Mouse (Mus musculus) MEL (cell line): ENCODE data around the gene Gpat2. TPM values are rescaled to one million over a fixed set of nuclear protein-coding genes. Genes with fewer than 3 reads are reported as not detected.

Experiments used
- DNase-seq: peaks from one replicate; pipeline ENCODE4 v3.0.0; 2011; ENCODE audit warnings: low read depth, low spot score
- H3K27ac ChIP-seq: 2 replicates; pipeline ENCODE4 v1.5.1; 2012; ENCODE audit warnings: low read depth, mild to moderate bottlenecking, control low read depth, low read length, moderate library complexity; ENCODE audit not compliant: control insufficient read depth
- H3K27me3 ChIP-seq, 2 experiments: fragments of 150-350 bp in 1 of 2; sonication (generic) in 1 of 2; 2 replicates each; pipeline ENCODE4 v1.6.1; 2012; ENCODE audit warnings: low read length in 2 of 2, mild to moderate bottlenecking in 2 of 2, improper control_type of control experiment in 1 of 2, moderate library complexity in 1 of 2; ENCODE audit not compliant: insufficient read depth in 2 of 2, control insufficient read depth in 1 of 2
- H3K36me3 ChIP-seq, 2 experiments: 2 replicates each; pipeline ENCODE4 v1.6.1; 2012 to 2014; ENCODE audit warnings: low read length in 2 of 2, improper control_type of control experiment in 1 of 2, inconsistent platforms in 1 of 2, mild to moderate bottlenecking in 1 of 2; ENCODE audit not compliant: insufficient read depth in 2 of 2, control insufficient read depth in 1 of 2
- H3K4me1 ChIP-seq, 2 experiments: fragments of 150-350 bp in 1 of 2; sonication (generic) in 1 of 2; 2 replicates each; pipeline ENCODE4 v1.6.1; 2012; ENCODE audit warnings: low read length in 2 of 2, improper control_type of control experiment in 1 of 2, mild to moderate bottlenecking in 1 of 2; ENCODE audit not compliant: insufficient read depth in 2 of 2, control insufficient read depth in 1 of 2
- H3K4me3 ChIP-seq, 2 experiments: fragments of 150-350 bp in 1 of 2; sonication (generic) in 1 of 2; 2 replicates each; pipeline ENCODE4 v1.5.1; 2012; ENCODE audit warnings: low read depth in 2 of 2, low read length in 2 of 2, mild to moderate bottlenecking in 2 of 2, moderate library complexity in 2 of 2, control low read depth in 1 of 2, improper control_type of control experiment in 1 of 2; ENCODE audit not compliant: control insufficient read depth in 1 of 2, insufficient read depth in 1 of 2
- H3K79me2 ChIP-seq: 2 replicates; pipeline ENCODE4 v1.6.1; 2012; ENCODE audit warnings: mild to moderate bottlenecking, low read length, moderate library complexity; ENCODE audit not compliant: control insufficient read depth, poor library complexity, insufficient read depth
- H3K9ac ChIP-seq: 2 replicates; pipeline ENCODE4 v1.6.1; 2012; ENCODE audit warnings: low read depth, mild to moderate bottlenecking, control low read depth, low read length, moderate library complexity; ENCODE audit not compliant: control insufficient read depth, poor library complexity, severe bottlenecking
- H3K9me3 ChIP-seq: fragments of 150-350 bp; sonication (generic); replicated peaks from 2 replicates; pipeline ENCODE4 v1.6.1; 2012; ENCODE audit warnings: mild to moderate bottlenecking, low read length, improper control_type of control experiment, moderate library complexity; ENCODE audit not compliant: insufficient read depth
- CHD2 ChIP-seq: IDR thresholded peaks from 2 replicates; pipeline ENCODE4 v1.6.1; 2011; ENCODE audit warnings: low read length, improper control_type of control experiment
- CTCF ChIP-seq, 3 experiments: IDR thresholded peaks in 2 of 3; conservative IDR thresholded peaks in 1 of 3; 2 replicates each; pipeline ENCODE4 v1.5.1; 2011 to 2012; ENCODE audit warnings: low read length in 3 of 3, low read depth in 2 of 3, mild to moderate bottlenecking in 2 of 3, improper control_type of control experiment in 1 of 3, inconsistent platforms in 1 of 3, mixed read lengths in 1 of 3, moderate library complexity in 1 of 3; ENCODE audit not compliant: control insufficient read depth in 1 of 3, insufficient read depth in 1 of 3, poor library complexity in 1 of 3, severe bottlenecking in 1 of 3
- E2F4 ChIP-seq: IDR thresholded peaks from 2 replicates; pipeline ENCODE4 v1.6.1; 2011; ENCODE audit warnings: low read depth, low read length, improper control_type of control experiment, borderline replicate concordance
- ELF1 ChIP-seq: IDR thresholded peaks from 2 replicates; pipeline ENCODE4 v1.6.1; 2014; ENCODE audit warnings: low read depth, mild to moderate bottlenecking, inconsistent platforms, low read length, improper control_type of control experiment, moderate library complexity
- EP300 ChIP-seq, 2 experiments: IDR thresholded peaks; 2 replicates each; pipeline ENCODE4 v1.6.1; 2011; ENCODE audit warnings: improper control_type of control experiment in 2 of 2, low read length in 2 of 2, low read depth in 1 of 2, mild to moderate bottlenecking in 1 of 2
- ETS1 ChIP-seq: IDR thresholded peaks from 2 replicates; pipeline ENCODE4 v1.6.1; 2012; ENCODE audit warnings: low read depth, mild to moderate bottlenecking, inconsistent platforms, low read length, improper control_type of control experiment, moderate library complexity
- GABPA ChIP-seq: IDR thresholded peaks from 2 replicates; pipeline ENCODE4 v1.6.1; 2012; ENCODE audit warnings: low read depth, mild to moderate bottlenecking, inconsistent platforms, low read length, improper control_type of control experiment, moderate library complexity
- GATA1 ChIP-seq: IDR thresholded peaks from 2 replicates; pipeline ENCODE4 v1.6.1; 2011; ENCODE audit warnings: low read depth, low read length, improper control_type of control experiment
- HCFC1 ChIP-seq: IDR thresholded peaks from 2 replicates; pipeline ENCODE4 v1.6.1; 2012; ENCODE audit warnings: low read depth, mild to moderate bottlenecking, inconsistent platforms, low read length, improper control_type of control experiment, moderate library complexity
- JUND ChIP-seq: IDR thresholded peaks from 2 replicates; pipeline ENCODE4 v1.6.1; 2011; ENCODE audit warnings: low read depth, mild to moderate bottlenecking, improper control_type of control experiment, low read length
- KAT2A ChIP-seq: conservative IDR thresholded peaks from 2 replicates; pipeline ENCODE4 v1.6.1; 2012; ENCODE audit warnings: low read depth, low read length, improper control_type of control experiment, inconsistent platforms
- MAX ChIP-seq: IDR thresholded peaks from 2 replicates; pipeline ENCODE4 v1.6.1; 2011; ENCODE audit warnings: low read length, improper control_type of control experiment
- MAZ ChIP-seq: IDR thresholded peaks from 2 replicates; pipeline ENCODE4 v1.6.1; 2012; ENCODE audit warnings: low read depth, mild to moderate bottlenecking, inconsistent platforms, low read length, improper control_type of control experiment
- MXI1 ChIP-seq: IDR thresholded peaks from 2 replicates; pipeline ENCODE4 v1.6.1; 2011; ENCODE audit warnings: mild to moderate bottlenecking, low read depth, low read length, improper control_type of control experiment
- MYC ChIP-seq: IDR thresholded peaks from 2 replicates; pipeline ENCODE4 v1.6.1; 2011; ENCODE audit warnings: low read depth, mild to moderate bottlenecking, low read length, improper control_type of control experiment, moderate library complexity
- NELFE ChIP-seq: IDR thresholded peaks from 2 replicates; pipeline ENCODE4 v1.6.1; 2011; ENCODE audit warnings: low read depth, low read length, improper control_type of control experiment
- POLR2A ChIP-seq, 2 experiments: IDR thresholded peaks; 2 replicates each; pipeline ENCODE4 v1.6.1; 2011 to 2012; ENCODE audit warnings: low read length in 2 of 2, mild to moderate bottlenecking in 2 of 2, control low read depth in 1 of 2, improper control_type of control experiment in 1 of 2, low read depth in 1 of 2, moderate library complexity in 1 of 2; ENCODE audit not compliant: control insufficient read depth in 1 of 2, insufficient read depth in 1 of 2, poor library complexity in 1 of 2
- POLR2AphosphoS2 ChIP-seq: IDR thresholded peaks from 2 replicates; pipeline ENCODE4 v1.6.1; 2011; ENCODE audit warnings: low read length, improper control_type of control experiment
- RCOR1 ChIP-seq: IDR thresholded peaks from 2 replicates; pipeline ENCODE4 v1.6.1; 2012; ENCODE audit warnings: low read depth, mild to moderate bottlenecking, inconsistent platforms, low read length, improper control_type of control experiment
- SIN3A ChIP-seq: IDR thresholded peaks from 2 replicates; pipeline ENCODE4 v1.6.1; 2012; ENCODE audit warnings: low read length, improper control_type of control experiment, inconsistent platforms
- TAL1 ChIP-seq: IDR thresholded peaks from 2 replicates; pipeline ENCODE4 v1.6.1; 2012; ENCODE audit warnings: mild to moderate bottlenecking, inconsistent platforms, low read length, moderate library complexity, mixed read lengths
- TBP ChIP-seq: IDR thresholded peaks from 2 replicates; pipeline ENCODE4 v1.8.0; 2011; ENCODE audit warnings: low read depth, low read length, improper control_type of control experiment
- TCF12 ChIP-seq: IDR thresholded peaks from 2 replicates; pipeline ENCODE4 v1.6.1; 2014; ENCODE audit warnings: low read depth, mild to moderate bottlenecking, inconsistent platforms, low read length, improper control_type of control experiment, moderate library complexity
- USF1 ChIP-seq: IDR thresholded peaks from 2 replicates; pipeline ENCODE4 v1.6.1; 2014; ENCODE audit warnings: low read depth, mild to moderate bottlenecking, inconsistent platforms, low read length, improper control_type of control experiment, moderate library complexity
- USF2 ChIP-seq, 2 experiments: IDR thresholded peaks; 2 replicates each; pipeline ENCODE4 v1.6.1; 2011 to 2012; ENCODE audit warnings: improper control_type of control experiment in 2 of 2, low read length in 2 of 2, borderline replicate concordance in 1 of 2, inconsistent platforms in 1 of 2, low read depth in 1 of 2, mild to moderate bottlenecking in 1 of 2; ENCODE audit not compliant: insufficient read depth in 1 of 2
- ZC3H11A ChIP-seq: IDR thresholded peaks from 2 replicates; pipeline ENCODE4 v1.6.1; 2012; ENCODE audit warnings: low read depth, mild to moderate bottlenecking, inconsistent platforms, low read length, improper control_type of control experiment
- ZKSCAN1 ChIP-seq: IDR thresholded peaks from 2 replicates; pipeline ENCODE4 v1.6.1; 2012; ENCODE audit warnings: low read depth, mild to moderate bottlenecking, inconsistent platforms, low read length, improper control_type of control experiment, moderate library complexity
- ZMIZ1 ChIP-seq: IDR thresholded peaks from 2 replicates; pipeline ENCODE4 v1.6.1; 2012; ENCODE audit warnings: low read depth, mild to moderate bottlenecking, inconsistent platforms, low read length, improper control_type of control experiment, moderate library complexity
- ZNF384 ChIP-seq: IDR thresholded peaks from 2 replicates; pipeline ENCODE4 v1.6.1; 2012; ENCODE audit warnings: low read depth, mild to moderate bottlenecking, inconsistent platforms, low read length, improper control_type of control experiment
- polyA plus RNA-seq, 2 experiments: library from polyadenylated mRNA; stranded (reverse) in 1 of 2; unstranded in 1 of 2; fragments of >175 nt in 1 of 2; fragments of >200 nt in 1 of 2; gene quantifications; 2 replicates each; pipeline versions ENCODE4 v1.2.1 to v1.2.4; 2012; ENCODE audit warnings: low replicate concordance in 2 of 2, low read depth in 1 of 2; ENCODE audit not compliant: insufficient read length in 2 of 2, insufficient read depth in 1 of 2, missing spikeins in 1 of 2
- total RNA-seq: library from RNA; depleted of rRNA; stranded (reverse); fragments of 300-350 nt; gene quantifications from 2 replicates; pipeline ENCODE4 v1.2.3, GENCODE M21; 2012

The Gpat2 gene
- total and polyA plus RNA-seq, 3 experiments: 0.07 TPM; not detected in 2

- no peak for DNase-seq
- no peak overlapping the region for H3K27ac ChIP-seq
- no peak overlapping the region for H3K4me3 ChIP-seq
- TF ChIP-seq GATA1 (no peak), JUND (no peak), MYC (no peak), MAX (no peak), GABPA (no peak), POLR2A (IDR thresholded peaks at IDR 0.05; ENCODE audit: control insufficient read depth in 1 of 2, insufficient read depth in 1 of 2, low read depth in 1 of 2, low read length in 2 of 2, poor library complexity in 1 of 2) (no peak), MAZ (no peak), RCOR1 (no peak)
- TF ChIP-seq, all 39 proteins: peak for 0
- Histone ChIP-seq H3K79me2 (no peaks in the 10 kb centered on the region), H3K9me3 (no peaks in the 10 kb centered on the region), H3K9ac (no peak overlapping the region), H3K4me1 (0 out of 4 replicates have a peak, but pooled peaks cover 0 to under 1% of the 10 kb centered on the region in 2 experiments), H3K36me3 (no peaks in the 10 kb centered on the region; a peak in 1 of 4 replicates), H3K27me3 (no peaks in the 10 kb centered on the region)
Observed at GRCm38 (mm10) chr2:127437697-127438096, 12.7 kb downstream of the Gpat2 start.

GRCm38 (mm10) chr2:127444055-127444789 is 19.2 kb downstream of the Gpat2 start, which contains the start of gene Fahd2a:
Fahd2a (minus strand) TSS chr2:127444565.
- peak within 1 kb of the TSS; percentile 75 for H3K9ac ChIP-seq
- no peaks in the 10 kb centered on the region for H3K9me3 ChIP-seq
- peak within 1 kb of the TSS; percentile 85 to 97 for H3K4me3 ChIP-seq
- peaks cover 4 to 30% of the 10 kb centered on the region in 2 experiments for H3K4me1 ChIP-seq
- H3K27ac ChIP-seq: peak within 1 kb of the TSS; percentile 26; the same call in 1 of the 2 replicates
- no peaks in the 10 kb centered on the region for H3K27me3 ChIP-seq
- H3K79me2 ChIP-seq: peaks cover 5% of the 10 kb centered on the region
- peak; percentile 96 for DNase-seq
- H3K36me3 ChIP-seq: peaks cover 0 to 6% of the 10 kb centered on the region in 2 experiments; a peak in 3 of 4 replicates
- TF ChIP-seq MAX (0 out of 2 replicates have a peak, but pooled peaks have one; percentile 7), ZC3H11A (0 out of 2 replicates have a peak, but pooled peaks have one; percentile 9), ZKSCAN1 (no peak), ZMIZ1 (no peak), EP300 (IDR thresholded peaks at IDR 0.05; ENCODE audit: low read depth in 1 of 2, low read length in 2 of 2) (no peak), USF2 (IDR thresholded peaks at IDR 0.05; ENCODE audit: borderline replicate concordance in 1 of 2, insufficient read depth in 1 of 2, low read depth in 1 of 2, low read length in 2 of 2) (no peak), RCOR1 (no peak), ETS1 (peak; percentile 26; the same call in 1 of the 2 replicates), CTCF (IDR thresholded peaks at IDR 0.05 in 2 of 3, conservative IDR thresholded peaks at IDR 0.05 in 1 of 3; ENCODE audit: control insufficient read depth in 1 of 3, insufficient read depth in 1 of 3, low read depth in 2 of 3, low read length in 3 of 3, poor library complexity in 1 of 3, severe bottlenecking in 1 of 3) (no peak), ZNF384 (no peak), E2F4 (no peak), CHD2 (no peak), USF1 (peak; percentile 47), GABPA (no peak), TBP (peak; percentile 73; the same call in 1 of the 2 replicates), SIN3A (peak; percentile 96), TAL1 (no peak), MXI1 (peak; percentile 84), KAT2A (peak; percentile 64), NELFE (peak; percentile 61), POLR2A (IDR thresholded peaks at IDR 0.05; ENCODE audit: control insufficient read depth in 1 of 2, insufficient read depth in 1 of 2, low read depth in 1 of 2, low read length in 2 of 2, poor library complexity in 1 of 2) (peak in 1 of 2 experiments; percentile 77; a peak in 2 of 4 replicates), POLR2AphosphoS2 (peak; percentile 57; the same call in 1 of the 2 replicates), TCF12 (peak; percentile 52), HCFC1 (peak; percentile 91), ELF1 (peak; percentile 99), MYC (peak; percentile 72; the same call in 1 of the 2 replicates)
